Mouse (Mus musculus) kidney, embryonic 16.5 days (tissue): ENCODE data around the gene Lig1. TPM values are rescaled to one million over a fixed set of nuclear protein-coding genes. Genes with fewer than 3 reads are reported as not detected.

Source experiments
- polyA plus RNA-seq: library from polyadenylated mRNA; unstranded; fragments of >200 nt; fragmentation: Nextera tagmentation; extraction: Ambion mirVana; gene quantifications from 2 replicates; pipeline ENCODE4 v1.2.1, GENCODE M21; 2015

Lig1 gene
- polyA plus RNA-seq, 1 experiment from 2014 or later: 89.1 TPM

Other genes starting within 250 kb of the Lig1 start
- 159 and 162 TPM in 2 replicates for gene Chmp2a, start 242.5 kb upstream of the Lig1 start, polyA plus RNA-seq
- 30.4 and 54.9 TPM in 2 replicates for gene Ube2m, start 239.0 kb upstream of the Lig1 start, polyA plus RNA-seq
- gene Mzf1, start 222.5 kb upstream of the Lig1 start, polyA plus RNA-seq: 3.8 and 5.1 TPM in 2 replicates
- gene Vmn1r85, start 182.1 kb upstream of the Lig1 start, polyA plus RNA-seq: not detected in 2 replicates
- not detected in 2 replicates for gene Vmn1r86, start 157.4 kb upstream of the Lig1 start, polyA plus RNA-seq
- gene Vmn1r87, start 137.1 kb upstream of the Lig1 start, polyA plus RNA-seq: not detected in 2 replicates
- not detected in 2 replicates for gene Vmn1r88, start 117.7 kb upstream of the Lig1 start, polyA plus RNA-seq
- gene Vmn1r89, start 64.3 kb upstream of the Lig1 start, polyA plus RNA-seq: not detected in 2 replicates
- 10.2 and 11.0 TPM in 2 replicates for gene Zswim9, start 1.4 kb downstream of the Lig1 start, polyA plus RNA-seq
- gene Pla2g4c, start 47.4 kb downstream of the Lig1 start, polyA plus RNA-seq: 1.1 and 1.2 TPM in 2 replicates
- gene Cabp5, start 120.8 kb downstream of the Lig1 start, polyA plus RNA-seq: not detected in 2 replicates
- gene Bsph1, start 173.6 kb downstream of the Lig1 start, polyA plus RNA-seq: not detected in 2 replicates